Mouse (Mus musculus): ENCODE data around the gene Frmd6.

GRCm38 (mm10) chr12:70881340-70881739 is 56.0 kb downstream of the Frmd6 start:
- no peak for TF ChIP-seq CTCF (conservative IDR thresholded peaks at IDR 0.05 in 1 of 2, IDR thresholded peaks at IDR 0.05 in 1 of 2; ENCODE audit: low read depth in 2 of 2, low read length in 2 of 2)
- no peak for TF ChIP-seq EP300 (IDR thresholded peaks at IDR 0.05; ENCODE audit: low read length)
- no peak for TF ChIP-seq SIN3A (IDR thresholded peaks at IDR 0.05; ENCODE audit: low read length)
- TF ChIP-seq POLR2A (IDR thresholded peaks at IDR 0.05; ENCODE audit: low read depth, low read length) = no peak
- no peak for TF ChIP-seq MYC (IDR thresholded peaks at IDR 0.05; ENCODE audit: low read depth, low read length)
- no peak for TF ChIP-seq USF1 (IDR thresholded peaks at IDR 0.05; ENCODE audit: low read depth, low read length)
- no peak for TF ChIP-seq ZNF384 (IDR thresholded peaks at IDR 0.05; ENCODE audit: low read depth, low read length)
- no peak for TF ChIP-seq BHLHE40 (IDR thresholded peaks at IDR 0.05; ENCODE audit: low read depth, low read length)
- no peak for TF ChIP-seq JUN (IDR thresholded peaks at IDR 0.05; ENCODE audit: insufficient read depth, low read depth, low read length)
- TF ChIP-seq NRF1 (IDR thresholded peaks at IDR 0.05; ENCODE audit: low read depth, low read length) = no peak
- TF ChIP-seq MAX (IDR thresholded peaks at IDR 0.05; ENCODE audit: low read length) = no peak
